15 mouse cellular contexts compared by ENCODE assay signal in the genomic region with DNA sequence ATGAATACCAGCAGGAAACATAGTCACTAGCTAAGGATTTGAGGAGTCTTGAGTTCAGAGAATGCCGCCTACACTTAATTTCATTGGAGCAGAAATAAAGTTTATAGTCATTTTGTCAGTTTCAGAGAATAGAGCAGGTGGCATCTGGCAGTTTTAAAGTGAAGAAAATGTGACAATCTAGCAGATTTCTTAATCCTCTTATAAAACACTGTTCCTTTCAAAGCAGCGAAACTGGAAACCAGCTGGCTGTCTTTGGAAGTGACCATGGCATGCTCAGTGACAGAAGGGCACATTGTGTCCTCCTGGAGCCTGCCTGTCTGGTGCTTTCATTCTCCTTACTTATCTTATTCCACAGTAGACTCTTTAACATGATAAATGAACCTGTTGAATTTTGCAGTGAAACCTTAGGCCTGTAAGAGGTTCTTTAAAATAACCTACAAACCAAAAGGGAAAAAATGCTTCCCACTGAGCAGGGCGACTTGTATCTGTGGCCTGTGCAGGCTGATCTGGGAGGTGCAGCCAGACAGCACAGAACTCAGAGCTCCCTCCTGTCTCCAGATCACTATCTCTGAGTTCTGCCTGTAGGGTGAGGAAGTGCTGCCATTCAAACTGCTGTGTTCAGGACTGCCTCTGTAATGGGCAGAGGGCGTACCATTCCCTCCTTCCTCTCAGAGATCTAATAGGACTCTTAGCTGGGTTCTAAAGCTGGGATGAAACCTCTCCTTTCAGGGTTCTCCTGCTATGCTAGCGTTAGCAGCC.
DNase-seq lines count a peak whose midpoint lies in the region; ATAC-seq and TF ChIP-seq lines count a peak whose summit lies in the region.
"Had no signal": no experiment of that assay in that cellular context is flagged by ENCODE, and none has a peak within 500 bp of the region (broad histone marks: within the 10 kb centered on the region; RNA-seq: fewer than 3 reads in every experiment).

No protein-coding gene starts in this region.

- H3K4me3 ChIP-seq in heart, embryonic 10.5 days: no peak overlapping the region
- H3K4me3 ChIP-seq in lung, adult 2 months (replicated peaks; ENCODE audit: extremely low read depth, low read depth, low read length): no peak overlapping the region
- no peak overlapping the region for H3K4me3 ChIP-seq in intestine, postnatal 0 days (ENCODE audit: low read depth, low read length)
- H3K4me3 ChIP-seq: limb, embryonic 10.5 days had no signal

- peaks cover 13% of the 10 kb centered on the region; the same call in 1 of the 2 replicates for H3K36me3 ChIP-seq in heart, embryonic 10.5 days
- peaks cover 14% of the 10 kb centered on the region for H3K36me3 ChIP-seq in intestine, postnatal 0 days (ENCODE audit: control insufficient read depth, insufficient read depth)

- WGBS in heart, embryonic 10.5 days: 50% methylated on average over 5 of the region's 5 CpGs
- WGBS in lung, adult 2 months: 64% methylated on average over 5 of the region's 5 CpGs
- WGBS in intestine, postnatal 0 days: 86% methylated on average over 5 of the region's 5 CpGs

- ATAC-seq in megakaryocyte progenitor cell, adult 5-6 weeks (replicated peaks; ENCODE audit: poor library complexity): peak; percentile 61
- ATAC-seq in intestine, postnatal 0 days: no peak
- ATAC-seq: hindbrain, postnatal 0 days had no signal

- peaks cover 34% of the 10 kb centered on the region for H3K4me1 ChIP-seq in heart, embryonic 10.5 days
- H3K4me1 ChIP-seq in lung, adult 2 months (ENCODE audit: control insufficient read depth, insufficient read depth, low read length): peaks cover 9% of the 10 kb centered on the region
- peaks cover 6% of the 10 kb centered on the region; the same call in 1 of the 2 replicates for H3K4me1 ChIP-seq in intestine, postnatal 0 days (replicated peaks; ENCODE audit: control insufficient read depth, insufficient read depth, low read length)

- H3K9me3 ChIP-seq in heart, embryonic 10.5 days: no peaks in the 10 kb centered on the region
- no peaks in the 10 kb centered on the region for H3K9me3 ChIP-seq in intestine, postnatal 0 days (ENCODE audit: control insufficient read depth)
- H3K9me3 ChIP-seq: limb, embryonic 10.5 days had no signal

- no peak overlapping the region for H3K4me2 ChIP-seq in intestine, postnatal 0 days (replicated peaks; ENCODE audit: low read depth)
- H3K4me2 ChIP-seq: lung, embryonic 14.5 days had no signal

- TF ChIP-seq CTCF in lung, adult 2 months (IDR thresholded peaks at IDR 0.05; ENCODE audit: insufficient read depth, low read length): no peak
- TF ChIP-seq CTCF in brain, embryonic 14.5 days (IDR thresholded peaks at IDR 0.05; ENCODE audit: borderline replicate concordance, extremely low read depth, insufficient read depth, insufficient read length): no peak
- no peak for TF ChIP-seq CTCF in intestine, postnatal 0 days (IDR thresholded peaks at IDR 0.05; ENCODE audit: low read depth)

- no peak overlapping the region for H3K9ac ChIP-seq in intestine, postnatal 0 days (ENCODE audit: low read depth, low read length)
- H3K9ac ChIP-seq: lung, embryonic 14.5 days had no signal

- intact Hi-C loops in heart, postnatal 25 days (cut with DNase I): no loop called here

- peak; percentile 72 for DNase-seq in heart, embryonic 10.5 days (ENCODE audit: low spot score)
- no peak for DNase-seq in heart, postnatal 25 days (ENCODE audit: low spot score)
- peak; percentile 24 for DNase-seq in lung, postnatal 25 days (ENCODE audit: low spot score)
- no peak for DNase-seq in lung, adult 2 months
- DNase-seq in brain, embryonic 14.5 days (ENCODE audit: low read depth): peak; percentile 70
- DNase-seq in adrenal gland, adult 2 months: no peak
- DNase-seq: cerebellum, postnatal 14 days; gastrocnemius, postnatal 10 days; lung, embryonic 14.5 days had no signal

- peak overlapping the region; percentile 42; the same call in 1 of the 2 replicates for H3K27ac ChIP-seq in heart, embryonic 10.5 days
- H3K27ac ChIP-seq in intestine, postnatal 0 days (ENCODE audit: low read depth, low read length): no peak overlapping the region
- H3K27ac ChIP-seq: hindbrain, postnatal 0 days; kidney, postnatal 0 days; limb, embryonic 10.5 days; stomach, postnatal 0 days had no signal

- TF ChIP-seq POLR2A in lung, adult 2 months (IDR thresholded peaks at IDR 0.05; ENCODE audit: borderline replicate concordance, extremely low read depth, low read depth, low read length): no peak
- no peak for TF ChIP-seq POLR2A in brain, embryonic 14.5 days (IDR thresholded peaks at IDR 0.05; ENCODE audit: borderline replicate concordance, extremely low read depth, insufficient read depth, insufficient read length, poor library complexity, severe bottlenecking)

- no peaks in the 10 kb centered on the region for H3K27me3 ChIP-seq in heart, embryonic 10.5 days (ENCODE audit: insufficient read depth, poor library complexity, severe bottlenecking)
- H3K27me3 ChIP-seq in intestine, postnatal 0 days (replicated peaks; ENCODE audit: control insufficient read depth, insufficient read depth, low read length): no peaks in the 10 kb centered on the region

Comparison
In these comparisons a context has a peak if more than half of its experiments do, and no peak if none do; other contexts are left out.
1. DNase-seq: peak in heart, embryonic 10.5 days (single experiment), lung, postnatal 25 days (single experiment) and brain, embryonic 14.5 days (single experiment); none in heart, postnatal 25 days (single experiment), lung, adult 2 months (single experiment) and adrenal gland, adult 2 months (single experiment).